Mouse (Mus musculus) C2C12 (cell line): ENCODE results near the gene Pou2f3.

ENCODE experiments used
- CEBPB ChIP-seq: IDR thresholded peaks from one replicate; pipeline ENCODE4 v1.6.1; 2011; ENCODE audit warnings: low read depth, mild to moderate bottlenecking, control low read depth, moderate library complexity
- CTCF ChIP-seq: IDR thresholded peaks from one replicate; pipeline ENCODE4 v1.5.1; 2011; ENCODE audit not compliant: control insufficient read depth, insufficient read depth, insufficient read length
- MAX ChIP-seq: IDR thresholded peaks from one replicate; pipeline ENCODE4 v1.6.1; 2011; ENCODE audit warnings: mild to moderate bottlenecking, control low read depth
- MYOD1 ChIP-seq: IDR thresholded peaks from one replicate; pipeline ENCODE4 v1.6.1; 2011; ENCODE audit warnings: low read depth; ENCODE audit not compliant: control insufficient read depth, insufficient read length
- MYOG ChIP-seq: IDR thresholded peaks from one replicate; pipeline ENCODE4 v1.6.1; 2011; ENCODE audit not compliant: control insufficient read depth, insufficient read length; ENCODE audit errors: extremely low read depth
- USF1 ChIP-seq: IDR thresholded peaks from one replicate; pipeline ENCODE4 v1.6.1; 2011; ENCODE audit warnings: low read depth, mild to moderate bottlenecking, control low read depth, moderate library complexity

GRCm38 (mm10) chr9:43122379-43122778 lies 87.8 kb downstream of the Pou2f3 start:
- no peak for TF ChIP-seq CTCF
- no peak for TF ChIP-seq MAX
- TF ChIP-seq USF1: no peak
- no peak for TF ChIP-seq MYOG
- no peak for TF ChIP-seq MYOD1
- no peak for TF ChIP-seq CEBPB
